Mouse (Mus musculus) MEL (cell line): ENCODE data around the gene Urb1. TPM values are rescaled to one million over a fixed set of nuclear protein-coding genes. Genes with fewer than 3 reads are reported as not detected.

ENCODE experiments used
- DNase-seq: peaks from one replicate; pipeline ENCODE4 v3.0.0; 2011; ENCODE audit warnings: low read depth, low spot score
- H3K27ac ChIP-seq: 2 replicates; pipeline ENCODE4 v1.5.1; 2012; ENCODE audit warnings: low read depth, mild to moderate bottlenecking, control low read depth, low read length, moderate library complexity; ENCODE audit not compliant: control insufficient read depth
- H3K27me3 ChIP-seq, 2 experiments: fragments of 150-350 bp in 1 of 2; sonication (generic) in 1 of 2; 2 replicates each; pipeline ENCODE4 v1.6.1; 2012; ENCODE audit warnings: low read length in 2 of 2, mild to moderate bottlenecking in 2 of 2, improper control_type of control experiment in 1 of 2, moderate library complexity in 1 of 2; ENCODE audit not compliant: insufficient read depth in 2 of 2, control insufficient read depth in 1 of 2
- H3K36me3 ChIP-seq, 2 experiments: 2 replicates each; pipeline ENCODE4 v1.6.1; 2012 to 2014; ENCODE audit warnings: low read length in 2 of 2, improper control_type of control experiment in 1 of 2, inconsistent platforms in 1 of 2, mild to moderate bottlenecking in 1 of 2; ENCODE audit not compliant: insufficient read depth in 2 of 2, control insufficient read depth in 1 of 2
- H3K4me1 ChIP-seq, 2 experiments: fragments of 150-350 bp in 1 of 2; sonication (generic) in 1 of 2; 2 replicates each; pipeline ENCODE4 v1.6.1; 2012; ENCODE audit warnings: low read length in 2 of 2, improper control_type of control experiment in 1 of 2, mild to moderate bottlenecking in 1 of 2; ENCODE audit not compliant: insufficient read depth in 2 of 2, control insufficient read depth in 1 of 2
- H3K4me3 ChIP-seq, 2 experiments: fragments of 150-350 bp in 1 of 2; sonication (generic) in 1 of 2; 2 replicates each; pipeline ENCODE4 v1.5.1; 2012; ENCODE audit warnings: low read depth in 2 of 2, low read length in 2 of 2, mild to moderate bottlenecking in 2 of 2, moderate library complexity in 2 of 2, control low read depth in 1 of 2, improper control_type of control experiment in 1 of 2; ENCODE audit not compliant: control insufficient read depth in 1 of 2, insufficient read depth in 1 of 2
- H3K79me2 ChIP-seq: 2 replicates; pipeline ENCODE4 v1.6.1; 2012; ENCODE audit warnings: mild to moderate bottlenecking, low read length, moderate library complexity; ENCODE audit not compliant: control insufficient read depth, poor library complexity, insufficient read depth
- H3K9ac ChIP-seq: 2 replicates; pipeline ENCODE4 v1.6.1; 2012; ENCODE audit warnings: low read depth, mild to moderate bottlenecking, control low read depth, low read length, moderate library complexity; ENCODE audit not compliant: control insufficient read depth, poor library complexity, severe bottlenecking
- H3K9me3 ChIP-seq: fragments of 150-350 bp; sonication (generic); replicated peaks from 2 replicates; pipeline ENCODE4 v1.6.1; 2012; ENCODE audit warnings: mild to moderate bottlenecking, low read length, improper control_type of control experiment, moderate library complexity; ENCODE audit not compliant: insufficient read depth
- BHLHE40 ChIP-seq: IDR thresholded peaks from 2 replicates; pipeline ENCODE4 v1.6.1; 2012; ENCODE audit warnings: low read depth, mild to moderate bottlenecking, inconsistent platforms, low read length, improper control_type of control experiment, borderline replicate concordance
- CHD1 ChIP-seq: IDR thresholded peaks from 2 replicates; pipeline ENCODE4 v1.6.1; 2012; ENCODE audit warnings: low read depth, mild to moderate bottlenecking, inconsistent platforms, low read length, improper control_type of control experiment
- ELF1 ChIP-seq: IDR thresholded peaks from 2 replicates; pipeline ENCODE4 v1.6.1; 2014; ENCODE audit warnings: low read depth, mild to moderate bottlenecking, inconsistent platforms, low read length, improper control_type of control experiment, moderate library complexity
- ETS1 ChIP-seq: IDR thresholded peaks from 2 replicates; pipeline ENCODE4 v1.6.1; 2012; ENCODE audit warnings: low read depth, mild to moderate bottlenecking, inconsistent platforms, low read length, improper control_type of control experiment, moderate library complexity
- GABPA ChIP-seq: IDR thresholded peaks from 2 replicates; pipeline ENCODE4 v1.6.1; 2012; ENCODE audit warnings: low read depth, mild to moderate bottlenecking, inconsistent platforms, low read length, improper control_type of control experiment, moderate library complexity
- KAT2A ChIP-seq: conservative IDR thresholded peaks from 2 replicates; pipeline ENCODE4 v1.6.1; 2012; ENCODE audit warnings: low read depth, low read length, improper control_type of control experiment, inconsistent platforms
- MAZ ChIP-seq: IDR thresholded peaks from 2 replicates; pipeline ENCODE4 v1.6.1; 2012; ENCODE audit warnings: low read depth, mild to moderate bottlenecking, inconsistent platforms, low read length, improper control_type of control experiment
- MEF2A ChIP-seq: IDR thresholded peaks from 2 replicates; pipeline ENCODE4 v1.6.1; 2014; ENCODE audit warnings: low read depth, mild to moderate bottlenecking, inconsistent platforms, low read length, improper control_type of control experiment; ENCODE audit not compliant: poor library complexity, insufficient replicate concordance, severe bottlenecking; ENCODE audit errors: extremely low read depth
- MYB ChIP-seq: IDR thresholded peaks from 2 replicates; pipeline ENCODE4 v1.6.1; 2011; ENCODE audit warnings: mild to moderate bottlenecking, low read depth, low read length, improper control_type of control experiment
- NELFE ChIP-seq: IDR thresholded peaks from 2 replicates; pipeline ENCODE4 v1.6.1; 2011; ENCODE audit warnings: low read depth, low read length, improper control_type of control experiment
- POLR2AphosphoS2 ChIP-seq: IDR thresholded peaks from 2 replicates; pipeline ENCODE4 v1.6.1; 2011; ENCODE audit warnings: low read length, improper control_type of control experiment
- POLR2AphosphoS5 ChIP-seq: IDR thresholded peaks from 2 replicates; pipeline ENCODE4 v1.6.1; 2012; ENCODE audit warnings: low read depth, borderline replicate concordance, mild to moderate bottlenecking, inconsistent platforms, low read length, moderate library complexity, mixed read lengths
- RAD21 ChIP-seq: IDR thresholded peaks from 2 replicates; pipeline ENCODE4 v1.6.1; 2011; ENCODE audit warnings: mild to moderate bottlenecking, low read depth, low read length, improper control_type of control experiment
- SIN3A ChIP-seq: IDR thresholded peaks from 2 replicates; pipeline ENCODE4 v1.6.1; 2012; ENCODE audit warnings: low read length, improper control_type of control experiment, inconsistent platforms
- SMC3 ChIP-seq: IDR thresholded peaks from 2 replicates; pipeline ENCODE4 v1.6.1; 2011; ENCODE audit warnings: low read depth, low read length, improper control_type of control experiment
- TAL1 ChIP-seq: IDR thresholded peaks from 2 replicates; pipeline ENCODE4 v1.6.1; 2012; ENCODE audit warnings: mild to moderate bottlenecking, inconsistent platforms, low read length, moderate library complexity, mixed read lengths
- USF1 ChIP-seq: IDR thresholded peaks from 2 replicates; pipeline ENCODE4 v1.6.1; 2014; ENCODE audit warnings: low read depth, mild to moderate bottlenecking, inconsistent platforms, low read length, improper control_type of control experiment, moderate library complexity
- USF2 ChIP-seq, 2 experiments: IDR thresholded peaks; 2 replicates each; pipeline ENCODE4 v1.6.1; 2011 to 2012; ENCODE audit warnings: improper control_type of control experiment in 2 of 2, low read length in 2 of 2, borderline replicate concordance in 1 of 2, inconsistent platforms in 1 of 2, low read depth in 1 of 2, mild to moderate bottlenecking in 1 of 2; ENCODE audit not compliant: insufficient read depth in 1 of 2
- ZC3H11A ChIP-seq: IDR thresholded peaks from 2 replicates; pipeline ENCODE4 v1.6.1; 2012; ENCODE audit warnings: low read depth, mild to moderate bottlenecking, inconsistent platforms, low read length, improper control_type of control experiment
- ZKSCAN1 ChIP-seq: IDR thresholded peaks from 2 replicates; pipeline ENCODE4 v1.6.1; 2012; ENCODE audit warnings: low read depth, mild to moderate bottlenecking, inconsistent platforms, low read length, improper control_type of control experiment, moderate library complexity
- ZMIZ1 ChIP-seq: IDR thresholded peaks from 2 replicates; pipeline ENCODE4 v1.6.1; 2012; ENCODE audit warnings: low read depth, mild to moderate bottlenecking, inconsistent platforms, low read length, improper control_type of control experiment, moderate library complexity
- ZNF384 ChIP-seq: IDR thresholded peaks from 2 replicates; pipeline ENCODE4 v1.6.1; 2012; ENCODE audit warnings: low read depth, mild to moderate bottlenecking, inconsistent platforms, low read length, improper control_type of control experiment
- polyA plus RNA-seq, 2 experiments: library from polyadenylated mRNA; stranded (reverse) in 1 of 2; unstranded in 1 of 2; fragments of >175 nt in 1 of 2; fragments of >200 nt in 1 of 2; gene quantifications; 2 replicates each; pipeline versions ENCODE4 v1.2.1 to v1.2.4; 2012; ENCODE audit warnings: low replicate concordance in 2 of 2, low read depth in 1 of 2; ENCODE audit not compliant: insufficient read length in 2 of 2, insufficient read depth in 1 of 2, missing spikeins in 1 of 2
- total RNA-seq: library from RNA; depleted of rRNA; stranded (reverse); fragments of 300-350 nt; gene quantifications from 2 replicates; pipeline ENCODE4 v1.2.3, GENCODE M21; 2012

Urb1 gene
- total and polyA plus RNA-seq, 3 experiments = 26.2 to 36.7 (median 35.3) TPM

DNA sequence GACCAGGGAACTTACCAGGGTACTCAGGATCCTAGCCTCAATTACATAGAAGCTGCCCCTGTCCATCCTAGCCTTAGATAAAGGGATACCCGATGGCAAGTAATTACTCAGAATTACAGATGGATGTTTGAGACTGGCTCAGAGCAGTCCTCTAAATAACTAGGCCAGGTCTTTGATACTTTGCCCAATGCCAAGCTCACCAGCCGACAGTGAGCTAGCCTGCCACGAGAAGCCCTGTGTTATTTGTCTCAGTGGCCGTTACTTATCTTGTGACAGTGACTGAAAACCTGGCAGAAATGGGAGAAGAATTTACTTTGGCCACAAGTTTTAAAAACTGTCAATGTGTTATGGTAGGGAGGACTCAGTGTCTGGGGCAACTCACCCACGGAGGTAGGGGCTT lies 1.9 kb upstream of the Urb1 start:
- Histone ChIP-seq H3K79me2 (peaks cover 28% of the 10 kb centered on the region), H3K27ac (no peak overlapping the region), H3K36me3 (peaks cover 0 to 10% of the 10 kb centered on the region in 2 experiments; a peak in 1 of 4 replicates), H3K9me3 (no peaks in the 10 kb centered on the region), H3K9ac (no peak overlapping the region), H3K27me3 (peaks cover 0 to 4% of the 10 kb centered on the region in 2 experiments; a peak in 3 of 4 replicates), H3K4me1 (peaks cover 0 to 11% of the 10 kb centered on the region in 2 experiments; a peak in 2 of 4 replicates), H3K4me3 (no peak overlapping the region)
- TF ChIP-seq USF1 (no peak), USF2 (IDR thresholded peaks at IDR 0.05; ENCODE audit: borderline replicate concordance in 1 of 2, insufficient read depth in 1 of 2, low read depth in 1 of 2, low read length in 2 of 2) (no peak), ZKSCAN1 (no peak), BHLHE40 (no peak), MYB (no peak)
- DNase-seq = no peak

- Histone ChIP-seq H3K9ac (no peak overlapping the region), H3K36me3 (peaks cover 0 to 10% of the 10 kb centered on the region in 2 experiments; a peak in 1 of 4 replicates), H3K27me3 (peaks cover 0 to 3% of the 10 kb centered on the region in 2 experiments; a peak in 2 of 4 replicates), H3K9me3 (no peaks in the 10 kb centered on the region), H3K79me2 (peaks cover 30% of the 10 kb centered on the region), H3K4me3 (no peak overlapping the region), H3K27ac (no peak overlapping the region), H3K4me1 (peaks cover 0 to 11% of the 10 kb centered on the region in 2 experiments; a peak in 2 of 4 replicates)
- TF ChIP-seq ZNF384 = no peak
- TF ChIP-seq ETS1 = no peak
- no peak for TF ChIP-seq ELF1
- TF ChIP-seq ZC3H11A = no peak
- TF ChIP-seq MEF2A = no peak
- TF ChIP-seq SIN3A = no peak
- no peak for TF ChIP-seq KAT2A
- no peak for TF ChIP-seq POLR2AphosphoS5
- TF ChIP-seq POLR2AphosphoS2 = no peak
- TF ChIP-seq SMC3 = no peak
- TF ChIP-seq ZMIZ1 = no peak
- TF ChIP-seq CHD1 = no peak
- no peak for TF ChIP-seq RAD21
- TF ChIP-seq ZKSCAN1 = no peak
- no peak for TF ChIP-seq GABPA
- no peak for TF ChIP-seq NELFE
- TF ChIP-seq TAL1 = no peak
- no peak for TF ChIP-seq MAZ
- DNase-seq = no peak
Measured at GRCm38 (mm10) chr16:90810716-90811256, 573 bp upstream of the Urb1 start.
